Mouse (Mus musculus): Measurements from ENCODE around the gene Sorcs2.

DNA sequence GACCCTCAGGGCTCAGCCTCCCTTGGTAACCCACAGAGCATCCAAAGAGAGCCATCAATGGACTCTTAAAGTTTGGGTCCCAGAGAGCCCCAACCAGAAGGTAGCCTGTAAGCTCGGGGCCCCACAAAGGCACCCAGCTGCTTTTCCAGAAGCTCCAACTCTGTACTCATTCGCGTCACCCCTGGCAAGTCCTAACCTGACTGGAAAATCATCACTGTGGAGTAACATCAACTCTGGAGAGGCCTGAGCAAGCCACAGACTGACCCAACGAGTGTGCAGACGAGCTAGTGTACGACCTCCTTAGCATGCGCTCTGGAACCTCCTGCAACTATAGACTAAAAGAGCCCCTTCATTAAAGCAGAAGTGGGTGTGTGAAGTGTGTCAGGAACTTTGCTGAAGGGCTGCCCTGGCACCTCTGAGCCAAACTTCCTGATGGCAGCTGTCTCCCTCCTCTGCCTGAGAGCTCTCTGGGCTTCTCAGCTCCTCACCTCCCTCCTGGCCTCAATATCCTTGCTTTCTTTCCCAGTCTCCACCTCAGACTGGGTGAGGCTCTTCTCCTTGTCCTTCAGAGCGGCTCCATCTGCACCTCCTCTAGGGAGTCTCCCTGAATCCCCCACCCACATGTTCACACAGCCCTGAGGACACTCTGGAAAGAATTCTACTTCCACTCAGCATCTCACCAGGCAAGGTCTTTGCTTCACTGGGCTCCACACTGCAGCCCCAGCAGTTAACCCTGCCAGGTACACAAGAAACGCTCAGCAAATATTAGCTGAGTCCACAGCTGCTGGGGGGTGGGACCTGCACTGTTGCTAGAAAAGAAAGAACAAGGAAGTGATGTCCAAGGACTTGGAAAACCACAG lies 8.0 kb downstream of the Sorcs2 start:
- TF ChIP-seq CTCF (IDR thresholded peaks at IDR 0.05; ENCODE audit: control insufficient read depth, insufficient read depth, low read length) (no peak), POLR2A (IDR thresholded peaks at IDR 0.05; ENCODE audit: borderline replicate concordance, control insufficient read depth, low read depth, low read length) (no peak)
